Mouse (Mus musculus): ENCODE data around the gene Ppp5c. TPM values are rescaled to one million over a fixed set of nuclear protein-coding genes. Genes with fewer than 3 reads are reported as not detected.

Ppp5c gene
- polyA plus RNA-seq, 1 experiment = 205 TPM

Other genes with a start within 250 kb of the Ppp5c start
- 82.4 and 114 TPM in 2 replicates for gene Slc1a5, start 246.6 kb downstream of the Ppp5c start, polyA plus RNA-seq (2012; rRNA removed)
- 100.0 and 115 TPM in 2 replicates for gene Strn4, start 212.0 kb downstream of the Ppp5c start, polyA plus RNA-seq (2012; rRNA removed)
- gene Fkrp, start 211.2 kb downstream of the Ppp5c start, polyA plus RNA-seq (2012; rRNA removed) = 11.7 and 15.7 TPM in 2 replicates
- 23.6 and 32.4 TPM in 2 replicates for gene Prkd2, start 185.0 kb downstream of the Ppp5c start, polyA plus RNA-seq (2012; rRNA removed)
- gene Dact3, start 152.6 kb downstream of the Ppp5c start, polyA plus RNA-seq (2012; rRNA removed) = 10.9 and 12.4 TPM in 2 replicates
- gene Gng8, start 136.1 kb downstream of the Ppp5c start, polyA plus RNA-seq (2012; rRNA removed) = 3.1 and 3.6 TPM in 2 replicates
- 1.5 and 1.7 TPM in 2 replicates for gene Ptgir, start 121.4 kb downstream of the Ppp5c start, polyA plus RNA-seq (2012; rRNA removed)
- gene Calm3, start 103.8 kb downstream of the Ppp5c start, polyA plus RNA-seq (2012; rRNA removed) = 442 and 456 TPM in 2 replicates
- 1.2 and 2.3 TPM in 2 replicates for gene Pnmal2, start 83.2 kb downstream of the Ppp5c start, polyA plus RNA-seq (2012; rRNA removed)
- gene Pnmal1, start 68.2 kb downstream of the Ppp5c start, polyA plus RNA-seq (2012; rRNA removed) = 0.22 and 0.43 TPM in 2 replicates
- gene Gm42372, start 44.8 kb downstream of the Ppp5c start, polyA plus RNA-seq (2012; rRNA removed) = 0.15 and 0.16 TPM in 2 replicates
- gene Ccdc8, start 35.2 kb downstream of the Ppp5c start, polyA plus RNA-seq (2012; rRNA removed) = 1.0 and 1.1 TPM in 2 replicates
- gene Hif3a, start 34.5 kb upstream of the Ppp5c start, polyA plus RNA-seq (2012; rRNA removed) = 0.70 and 0.71 TPM in 2 replicates
- 0.02 TPM in 1 of 2 replicates, not detected in the other for gene Psg16, start 46.1 kb upstream of the Ppp5c start, polyA plus RNA-seq (2012; rRNA removed)
- not detected in 2 replicates for gene Ceacam3, start 122.4 kb upstream of the Ppp5c start, polyA plus RNA-seq (2012; rRNA removed)
- gene Psg29, start 175.6 kb upstream of the Ppp5c start, polyA plus RNA-seq (2012; rRNA removed) = not detected in 2 replicates